Mouse (Mus musculus) T-helper 17 cell (primary cell): Measurements from ENCODE around the gene Pdk1.
"Not testable (repeated sequence)": the region's sequence is repeated elsewhere in the genome, so short reads cannot be mapped to it uniquely, and the experiment has no call there.

ENCODE experiments used
- in situ Hi-C, 2 experiments: fragments of 300-600 bp; cut with MboI, MseI; formaldehyde crosslinking; loops; 1 replicate in 1 of 2; 2 replicates in 1 of 2; pipeline ENCODE4 v1.15.1; 2025; ENCODE audit warnings: high pct_unique_total_duplicates in 2 of 2

Gene Pdk1

DNA sequence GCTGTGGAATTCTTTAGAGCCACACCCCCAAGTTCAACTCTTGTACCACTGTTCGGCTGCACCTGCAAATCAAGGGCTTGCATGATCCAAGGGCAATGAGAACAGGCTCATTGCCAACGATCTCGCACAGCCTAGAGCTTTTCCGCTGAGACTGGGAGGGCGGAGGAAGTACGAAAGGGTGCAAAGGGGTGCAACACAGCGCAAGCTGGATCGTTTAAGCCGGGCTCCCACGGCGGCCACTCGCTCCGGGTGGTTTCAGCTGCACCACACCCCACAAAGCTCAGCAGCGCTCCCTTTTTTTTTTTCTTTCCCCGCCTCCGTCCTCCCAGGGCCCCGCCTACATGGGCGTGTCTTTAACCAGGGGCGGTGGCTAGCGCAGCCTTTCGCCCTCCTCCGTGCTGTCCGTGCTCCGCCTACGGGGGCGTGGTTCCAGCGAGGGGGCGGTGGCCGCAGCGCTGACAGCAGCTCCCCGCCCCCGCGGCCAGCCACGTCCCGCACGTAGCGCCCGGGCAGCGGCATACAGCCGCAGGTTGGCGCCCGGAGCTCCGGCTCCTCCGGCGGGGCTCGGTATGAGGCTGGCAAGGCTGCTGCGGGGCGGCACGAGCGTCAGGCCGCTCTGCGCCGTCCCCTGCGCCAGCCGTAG lies at the start of gene Pdk1:
Gene Pdk1 (plus strand): TSS at position 424 of the 643 bp plus-strand sequence.
- in situ Hi-C loops, result no loop called here

DNA sequence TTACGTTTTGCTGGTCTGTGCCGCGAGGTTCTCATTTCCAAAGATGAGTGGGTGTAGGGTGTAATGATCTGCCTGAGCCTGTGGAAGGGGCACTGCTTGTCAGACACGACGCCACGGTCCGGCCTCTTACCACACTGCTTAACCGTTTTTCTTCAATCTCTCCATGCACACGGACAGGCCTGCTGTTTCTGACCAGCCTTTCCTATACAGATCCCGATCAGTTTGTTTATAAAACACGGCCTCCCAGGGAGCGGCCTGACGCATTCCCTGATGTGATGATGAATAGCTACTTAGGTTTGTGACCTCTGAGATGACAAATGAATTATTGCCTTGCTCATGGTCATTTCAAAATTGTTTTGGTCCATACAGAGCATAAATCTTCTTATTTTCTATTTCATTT lies 48.9 kb upstream of the Pdk1 start:
- in situ Hi-C loops, result no loop called here

DNA sequence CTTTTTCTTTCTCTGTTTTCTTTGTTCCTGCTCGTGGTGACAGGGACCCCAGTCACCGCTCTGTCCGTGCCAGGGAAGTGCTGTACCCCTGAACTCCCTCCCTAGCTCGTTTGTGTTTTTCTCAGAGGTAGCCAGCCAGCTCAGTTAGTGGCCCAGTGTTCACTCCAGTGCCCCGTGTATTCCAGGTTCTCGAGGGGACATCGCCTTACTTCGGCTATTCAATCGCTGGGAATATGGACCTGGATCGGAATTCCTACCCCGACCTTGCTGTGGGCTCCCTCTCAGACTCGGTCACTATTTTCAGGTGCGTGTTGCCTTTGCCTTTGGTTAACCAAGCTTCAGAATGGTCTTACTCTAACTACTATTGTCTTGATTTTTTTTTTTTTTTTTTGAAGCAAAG lies 45.3 kb upstream of the Pdk1 start:
- in situ Hi-C loops, result no loop called here

DNA sequence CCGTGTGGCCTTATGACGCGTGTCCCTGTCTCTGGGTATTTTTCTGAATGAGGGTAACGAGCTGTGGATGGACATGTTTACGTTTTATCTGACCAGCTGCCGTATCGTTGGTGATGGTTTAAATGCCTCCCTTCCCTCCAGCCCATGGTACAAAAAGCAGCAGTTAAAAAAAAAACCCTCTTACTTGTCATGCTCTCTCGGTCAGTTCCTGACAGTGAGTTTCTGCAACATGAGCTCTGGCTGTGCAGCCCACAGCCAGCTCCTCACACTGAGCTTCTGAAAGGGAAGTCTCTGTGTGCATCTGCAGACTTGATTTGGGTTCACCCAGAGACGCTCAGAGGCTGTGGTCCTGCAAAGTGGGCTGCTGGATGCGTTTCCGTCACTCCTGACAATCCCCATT lies 44.1 kb upstream of the Pdk1 start:
- in situ Hi-C loops, result no loop called here

DNA sequence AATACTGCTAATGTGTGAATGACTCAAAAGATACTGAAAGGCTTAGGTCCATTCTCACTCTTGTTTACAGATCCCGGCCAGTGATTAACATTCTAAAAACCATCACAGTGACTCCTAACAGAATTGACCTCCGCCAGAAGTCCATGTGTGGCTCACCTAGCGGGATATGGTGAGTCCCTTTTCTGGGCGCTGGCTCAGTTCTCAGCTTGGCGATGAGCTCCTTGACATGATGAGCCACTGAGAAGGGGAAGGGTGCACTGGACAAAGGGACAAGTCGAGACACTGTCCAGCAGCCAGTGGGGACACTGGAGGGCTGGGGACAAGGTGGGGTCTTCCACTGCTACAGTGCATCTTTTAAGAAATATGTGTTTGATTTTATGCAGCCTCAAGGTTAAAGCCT lies 39.4 kb upstream of the Pdk1 start:
- in situ Hi-C loops, result no loop called here

DNA sequence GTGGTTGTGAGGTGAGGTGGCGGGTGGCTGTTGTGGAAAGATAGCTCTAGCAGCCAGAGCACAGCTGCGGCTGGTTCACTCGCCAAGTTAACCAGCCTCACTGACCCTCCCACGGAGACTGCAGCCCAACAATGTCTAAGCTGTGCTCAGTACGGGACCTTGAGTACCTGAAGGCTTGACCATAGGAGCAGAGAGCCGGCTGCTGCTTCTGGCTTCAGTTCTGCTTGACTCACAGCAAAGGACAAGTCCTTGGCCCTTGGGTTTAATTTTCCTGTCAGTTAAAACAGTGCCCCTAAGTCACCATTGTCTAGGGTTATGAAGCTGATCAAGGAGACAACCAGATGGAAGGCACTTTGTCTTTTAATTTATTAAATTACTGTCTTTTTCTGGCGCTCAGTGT lies 38.7 kb upstream of the Pdk1 start:
- in situ Hi-C loops, result no loop called here

DNA sequence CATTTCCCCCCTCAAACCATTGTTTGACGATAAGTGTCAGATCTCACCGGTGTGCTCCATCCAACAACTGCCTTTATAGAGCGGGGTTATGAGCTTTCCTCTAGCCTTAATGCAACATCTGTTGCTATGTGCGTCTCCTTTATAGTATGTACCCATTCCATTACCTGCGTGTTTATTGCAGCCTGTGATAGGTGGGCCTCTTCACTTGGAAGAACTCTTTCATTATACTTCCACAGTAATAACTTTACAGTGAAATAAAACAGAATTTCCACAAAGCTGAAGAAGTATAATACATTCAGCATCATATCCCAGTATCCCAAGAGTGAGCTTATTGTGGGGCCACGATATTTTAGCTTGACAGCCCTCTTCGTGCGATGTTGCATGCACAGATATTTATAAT lies 37.5 kb upstream of the Pdk1 start:
- in situ Hi-C loops, result no loop called here

DNA sequence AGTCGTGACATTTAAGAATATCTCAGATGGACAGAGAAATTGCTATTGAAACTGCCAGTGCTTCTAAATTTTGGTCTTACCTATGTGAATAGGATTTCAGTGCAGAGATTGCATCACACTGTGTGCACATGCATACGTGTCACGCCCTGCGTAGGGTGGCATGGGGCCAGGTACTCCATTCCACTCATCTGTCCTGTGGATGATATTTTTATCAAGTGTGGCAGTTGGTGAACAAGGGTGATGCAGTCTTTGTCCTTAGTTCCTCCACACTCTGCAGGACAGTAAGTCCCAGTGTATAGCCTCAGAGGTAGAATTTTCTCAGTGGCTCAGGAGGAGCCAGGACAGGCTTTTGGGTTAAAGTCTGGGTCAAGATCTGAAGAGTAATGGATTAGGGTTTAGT lies 36.8 kb upstream of the Pdk1 start:
- in situ Hi-C loops, result no loop called here

DNA sequence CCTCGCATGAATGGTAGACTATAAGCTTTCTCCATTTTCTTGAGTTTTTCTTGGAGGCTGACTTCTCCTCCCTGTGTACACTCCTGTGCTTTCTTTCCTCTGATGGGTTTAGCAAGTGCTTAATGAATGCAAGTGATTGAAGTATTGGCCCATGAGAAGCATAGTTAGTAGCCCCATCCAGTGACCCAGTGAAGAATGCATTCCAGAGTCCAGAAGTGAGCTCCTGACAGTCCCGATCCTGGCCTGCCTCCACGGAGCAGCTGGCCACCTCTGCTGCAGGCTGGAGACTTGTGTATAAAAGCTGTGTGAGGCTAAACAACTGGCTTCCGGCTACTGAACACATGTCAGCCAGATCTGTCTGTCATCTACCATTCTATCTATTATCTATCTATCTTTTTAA lies 35.8 kb upstream of the Pdk1 start:
- in situ Hi-C loops, result no loop called here

DNA sequence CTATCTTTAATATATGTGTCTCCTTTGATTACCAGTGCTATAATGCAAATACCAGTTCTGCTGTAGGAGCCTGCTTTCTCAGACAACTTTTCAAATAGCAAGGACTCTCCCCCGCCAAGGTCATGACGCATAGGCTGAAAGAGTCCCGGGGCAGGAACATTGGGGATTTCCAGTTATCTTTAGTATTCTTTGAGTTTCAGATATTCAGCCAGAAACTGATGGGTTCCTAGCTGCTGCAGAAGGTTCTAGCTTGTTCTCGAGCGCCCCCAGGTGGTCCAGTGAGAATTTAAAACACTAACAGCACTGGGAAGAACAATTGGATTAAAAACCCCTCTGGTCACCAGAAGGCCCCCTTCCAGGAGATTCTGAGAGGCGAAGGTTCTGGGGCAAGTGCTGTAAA lies 35.2 kb upstream of the Pdk1 start:
- in situ Hi-C loops, result no loop called here

DNA sequence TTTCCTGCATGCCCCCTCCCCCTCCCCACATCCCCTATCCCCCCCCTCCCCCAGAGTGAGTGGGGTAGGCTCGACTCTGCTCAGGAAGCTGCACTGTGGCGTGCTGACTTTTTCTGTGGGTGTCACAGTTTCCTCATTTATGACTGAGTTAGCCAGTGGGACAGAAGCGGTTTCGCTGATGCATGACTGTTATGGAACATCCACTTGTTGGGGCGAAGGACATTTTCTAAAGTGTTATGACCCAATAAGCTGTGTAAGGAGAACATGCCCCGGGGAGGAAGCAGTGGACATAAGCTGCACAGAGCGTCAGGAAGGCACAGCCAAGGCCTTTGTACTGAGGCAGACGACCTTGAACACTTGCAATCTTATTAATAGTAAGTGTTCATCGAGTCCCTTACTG lies 29.7 kb upstream of the Pdk1 start:
- in situ Hi-C loops, result no loop called here

DNA sequence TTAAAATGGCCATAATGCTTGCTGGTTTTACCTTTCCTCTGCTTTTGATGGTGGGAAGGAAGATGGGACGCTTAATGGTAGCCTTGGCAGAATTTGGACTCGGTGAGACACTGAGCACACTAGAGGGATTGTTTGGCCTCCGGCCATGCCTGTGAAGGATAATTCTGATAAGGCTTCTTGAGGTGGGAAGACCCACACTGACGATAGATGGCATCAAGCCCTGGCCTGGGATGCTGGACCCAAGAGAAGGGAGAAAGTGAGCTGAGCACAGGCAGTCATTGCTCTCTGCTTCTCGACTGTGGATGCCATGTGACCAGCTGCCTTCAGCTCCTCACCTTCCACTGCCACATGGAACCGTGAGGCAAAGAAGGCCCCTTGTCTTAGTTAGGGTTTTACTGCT lies 28.1 kb upstream of the Pdk1 start:
- in situ Hi-C loops, result no loop called here

DNA sequence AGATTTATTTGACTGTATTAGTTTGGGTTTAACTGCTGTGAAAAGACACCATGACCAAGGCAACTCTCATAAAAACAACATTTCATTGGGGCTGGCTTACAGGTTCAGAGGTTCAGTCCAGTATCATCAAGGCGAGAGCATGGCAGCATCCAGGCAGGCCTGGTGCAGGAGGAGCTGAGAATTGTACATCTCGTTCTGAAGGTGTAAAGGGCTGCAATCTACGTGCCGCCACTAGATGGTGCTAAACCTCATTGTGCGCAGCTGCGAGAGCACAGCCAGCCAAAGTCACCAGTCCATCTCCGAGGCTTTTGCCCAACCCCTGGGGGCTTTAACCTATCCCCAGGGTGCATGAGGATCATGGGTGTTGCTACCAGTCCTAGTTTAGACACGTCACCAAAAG lies 20.9 kb upstream of the Pdk1 start:
- in situ Hi-C loops, result not testable (repeated sequence)

DNA sequence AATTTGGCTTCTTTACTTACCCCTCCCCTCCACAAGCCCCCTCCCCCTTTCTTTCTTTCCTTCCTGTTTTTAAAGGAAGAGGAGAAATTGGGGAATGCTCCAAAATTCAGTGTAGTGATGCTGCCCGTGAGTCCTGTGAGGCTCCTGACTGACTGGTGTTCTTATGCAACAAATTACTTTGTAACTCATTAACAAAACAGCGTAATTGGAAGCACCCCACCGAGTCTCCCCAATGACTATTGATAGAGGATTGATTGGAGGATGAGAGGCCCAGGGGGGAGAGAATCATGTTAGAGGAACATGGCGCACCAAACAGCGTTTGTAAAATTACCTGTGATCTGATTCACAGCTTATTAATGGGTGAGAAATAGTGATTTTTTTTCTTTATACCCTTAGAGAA lies 17.9 kb upstream of the Pdk1 start:
- in situ Hi-C loops, result no loop called here

DNA sequence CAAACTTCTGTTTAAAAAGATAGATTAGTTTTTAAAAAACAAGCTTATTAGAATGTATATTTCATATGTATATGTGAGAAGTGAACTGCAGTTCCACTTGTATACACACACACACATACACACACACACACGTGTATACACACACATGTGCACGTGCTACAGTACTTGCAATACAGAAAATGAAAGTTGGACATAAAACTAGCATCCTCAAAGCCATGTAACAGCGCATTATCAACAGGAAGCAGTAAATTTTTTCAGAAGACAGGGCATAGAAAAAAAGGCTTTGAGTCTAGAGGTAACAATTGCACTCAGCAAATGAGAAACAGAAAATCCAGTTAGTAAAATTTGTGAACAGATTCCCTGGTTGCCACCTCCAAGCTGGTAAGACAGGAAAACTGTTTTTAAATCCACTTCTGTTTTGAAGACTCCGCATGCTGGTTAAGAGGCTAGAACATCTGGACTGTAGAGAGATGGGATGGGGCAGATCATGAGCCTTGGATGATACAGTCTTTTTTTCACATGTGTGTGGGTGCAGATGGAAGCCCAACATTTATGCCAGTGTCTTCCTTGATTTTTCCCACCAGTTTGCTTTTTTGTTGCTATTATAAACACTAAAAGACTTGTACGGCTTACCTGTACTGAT lies 9.4 kb upstream of the Pdk1 start:
- in situ Hi-C loops, result loop anchor here in 1 of 2 experiments (5.0 kb wide), 1 partner anchor 94 kb away; no protein-coding TSS in a partner anchor

DNA sequence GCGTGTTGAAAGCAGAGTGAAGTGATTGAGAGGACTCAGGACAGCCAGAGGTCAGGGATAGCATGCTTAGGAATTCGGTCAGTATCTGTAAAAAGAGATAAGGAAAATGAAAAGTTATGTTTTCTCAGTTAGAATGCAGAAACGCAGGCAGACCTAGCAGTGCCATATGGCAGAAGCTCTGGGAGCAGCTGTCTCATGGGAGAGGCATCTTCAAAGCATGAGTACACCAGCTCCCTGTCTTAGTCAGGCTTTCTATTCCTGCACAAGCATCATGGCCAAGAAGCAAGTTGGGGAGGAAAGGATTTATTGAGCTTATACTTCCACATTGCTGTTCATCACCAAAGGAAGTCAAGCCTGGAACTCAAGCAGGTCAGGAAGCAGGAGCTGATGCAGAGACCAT lies 8.0 kb upstream of the Pdk1 start:
- in situ Hi-C loops, result no loop called here

DNA sequence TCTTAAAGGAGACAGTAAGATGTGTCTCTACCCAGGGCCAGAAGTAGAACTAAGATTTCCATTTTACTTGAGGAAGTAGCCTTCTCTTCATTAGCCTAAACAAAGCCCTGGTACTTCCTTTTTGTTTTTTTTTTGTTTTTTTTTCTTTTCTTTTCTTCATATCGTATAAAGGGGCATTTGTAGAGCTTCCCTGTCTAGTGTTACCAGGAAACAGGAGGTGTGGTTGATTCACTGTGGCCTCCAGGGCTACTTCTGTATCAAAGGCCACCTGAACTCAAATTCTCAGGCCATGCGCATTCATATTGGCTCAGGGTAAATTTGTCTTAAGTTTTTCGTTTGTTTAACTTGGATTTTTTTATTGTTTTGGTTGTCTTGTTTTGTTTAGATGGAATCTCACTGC lies 7.1 kb upstream of the Pdk1 start:
- in situ Hi-C loops, result no loop called here

DNA sequence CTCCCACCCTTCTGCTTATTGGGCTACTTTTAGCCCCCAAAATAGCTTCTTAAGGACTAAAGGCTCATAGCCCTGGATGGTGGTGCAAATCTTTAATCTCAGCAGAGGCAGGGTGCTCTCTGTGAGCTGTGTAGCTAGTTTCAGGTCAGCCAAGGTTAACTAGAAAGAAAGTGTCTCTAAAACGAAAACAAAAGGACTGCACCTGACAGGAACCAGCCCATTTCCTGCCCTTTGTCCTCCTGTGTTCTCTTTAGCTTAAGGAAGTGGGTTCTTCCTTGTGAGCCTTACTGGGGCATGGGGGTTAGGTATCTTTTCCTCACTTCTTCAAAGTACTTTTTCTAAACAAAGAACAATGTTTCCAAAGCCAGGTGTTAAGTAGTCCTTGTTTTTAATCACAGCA lies 6.5 kb upstream of the Pdk1 start:
- in situ Hi-C loops, result no loop called here

DNA sequence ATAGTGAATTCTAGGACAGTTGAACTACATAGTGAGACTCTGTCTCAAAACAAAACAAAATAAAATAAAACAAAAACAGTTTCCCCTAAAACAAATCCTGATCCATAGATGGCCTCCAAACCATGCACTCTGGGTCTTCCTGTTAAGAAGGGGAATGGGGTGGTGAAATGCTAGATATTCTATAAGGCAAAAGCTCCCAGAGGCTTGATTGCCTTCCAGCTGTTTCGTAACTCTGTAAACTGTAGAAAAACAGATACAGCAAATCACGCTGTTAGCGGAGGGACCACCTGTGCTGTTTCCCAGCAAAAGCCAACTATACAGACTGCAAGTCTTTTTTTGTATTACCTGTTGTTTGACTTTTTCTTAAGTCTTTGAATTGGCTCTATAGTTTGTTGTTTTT lies 6.0 kb upstream of the Pdk1 start:
- in situ Hi-C loops, result no loop called here

DNA sequence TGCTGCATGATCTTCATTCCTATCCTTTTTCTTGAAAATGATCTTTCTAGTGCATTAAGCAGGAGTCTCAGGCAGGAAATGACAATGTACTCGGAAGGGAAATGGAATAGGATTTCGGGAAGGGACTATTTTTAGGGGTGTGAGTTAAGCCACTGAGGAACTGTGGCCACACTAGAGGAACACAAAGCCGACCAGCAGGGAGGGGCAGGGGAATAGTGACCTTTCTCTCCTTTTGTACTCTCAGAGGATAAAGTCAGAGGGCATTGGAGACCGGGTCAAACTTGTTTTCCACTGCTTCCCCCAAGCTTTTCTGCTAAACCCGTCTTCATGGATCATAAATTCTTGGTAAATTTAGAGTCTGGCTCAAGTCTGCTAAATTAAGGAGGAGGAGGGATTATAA lies 5.5 kb upstream of the Pdk1 start:
- in situ Hi-C loops, result no loop called here

DNA sequence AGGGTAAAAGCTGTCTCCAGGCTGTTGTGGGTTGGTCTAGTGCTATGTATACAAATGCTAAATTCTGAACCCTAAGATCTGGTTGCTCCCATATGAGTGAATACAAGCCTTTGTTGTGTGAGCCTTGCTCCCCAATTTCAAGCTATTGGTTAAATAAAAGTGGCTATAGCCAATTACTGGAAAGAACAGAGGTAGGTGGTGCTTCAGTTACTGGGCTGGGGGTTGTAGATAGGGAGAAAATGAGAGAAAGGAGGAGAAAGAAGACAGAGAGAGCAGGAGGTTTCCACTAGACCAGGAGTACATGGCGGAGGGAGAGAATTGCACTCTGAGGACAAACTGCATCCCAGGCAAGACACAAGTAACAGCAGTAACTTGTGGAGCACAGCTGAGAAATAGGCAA lies 4.8 kb upstream of the Pdk1 start:
- in situ Hi-C loops, result no loop called here

DNA sequence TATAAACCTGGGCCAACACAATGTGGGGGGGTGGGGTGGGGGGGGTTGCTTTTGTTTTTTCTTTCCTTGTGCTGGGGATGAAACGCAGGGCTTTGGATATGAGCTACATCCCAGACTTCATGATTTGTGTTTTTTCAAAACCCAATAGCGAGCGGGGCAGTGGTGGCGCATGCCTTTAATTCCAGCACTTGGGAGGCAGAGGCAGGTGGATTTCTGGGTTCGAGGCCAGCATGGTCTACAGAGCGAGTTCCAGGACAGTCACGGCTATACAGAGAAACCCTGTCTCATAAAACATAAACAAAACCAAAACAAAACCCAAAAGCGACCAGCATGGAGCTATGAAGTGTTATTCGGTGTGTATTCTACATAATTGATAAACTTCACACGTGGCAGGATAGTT lies 883 bp upstream of the Pdk1 start:
- in situ Hi-C loops, result no loop called here

DNA sequence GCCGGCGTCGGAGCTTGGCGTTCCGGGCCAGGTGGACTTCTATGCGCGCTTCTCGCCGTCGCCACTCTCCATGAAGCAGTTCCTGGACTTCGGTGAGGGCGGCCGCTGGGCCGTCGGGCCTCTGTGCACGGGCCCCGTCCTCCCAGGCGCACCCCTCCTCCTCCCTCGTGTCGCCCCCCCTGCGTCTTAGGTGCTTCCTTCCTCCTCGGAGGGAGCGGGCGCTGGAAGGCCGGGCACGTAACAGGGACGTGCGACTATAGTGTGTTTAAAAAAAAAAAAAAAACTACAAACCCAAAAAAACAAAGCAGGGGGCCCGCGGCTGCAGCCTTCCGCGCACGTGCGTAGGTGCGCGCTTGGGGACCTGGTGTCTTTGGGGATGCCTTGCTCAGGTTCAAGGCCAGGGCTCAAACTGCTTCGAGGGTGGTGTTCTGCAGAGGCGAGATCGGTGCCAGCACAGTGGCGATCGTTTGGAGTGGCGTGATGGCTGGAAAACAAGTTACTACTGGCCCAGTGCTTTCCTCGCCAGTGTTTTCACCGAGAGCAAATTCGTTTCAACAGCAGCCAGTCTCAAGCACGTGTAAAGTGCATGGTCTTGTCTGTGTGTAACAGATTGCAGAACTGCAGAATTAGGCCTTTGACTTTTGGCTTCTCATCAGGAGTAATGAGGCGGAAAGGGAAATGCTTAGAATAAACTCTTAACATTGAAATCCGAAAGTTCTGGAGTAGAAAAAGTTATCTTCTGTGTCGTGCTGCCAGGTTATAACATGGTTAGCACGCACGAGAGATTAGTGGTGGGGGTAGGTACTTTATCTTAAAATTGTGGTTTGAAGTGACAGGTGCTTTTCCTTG lies 674 bp downstream of the Pdk1 start:
- in situ Hi-C loops, result no loop called here
